Mouse (Mus musculus): ENCODE measurements at regions not wholly inside any gene's neighbourhood (a gene's known extent, or its start where the extent isn't known, plus 50 kb on each side); places are given as distances from the start of the nearest gene placed in this dataset.

- peak overlapping the region; percentile 1; the same call in 1 of the 2 replicates for H3K9ac ChIP-seq
- no peak overlapping the region for H3K27ac ChIP-seq
- H3K4me2 ChIP-seq, result no peak overlapping the region
- H3K36me3 ChIP-seq (ENCODE audit: poor library complexity, severe bottlenecking), result no peaks in the 10 kb centered on the region
- H3K4me1 ChIP-seq, result peaks cover 33% of the 10 kb centered on the region
- no peaks in the 10 kb centered on the region for H3K9me3 ChIP-seq (replicated peaks)
- ATAC-seq, result no peak
- H3K27me3 ChIP-seq, result no peaks in the 10 kb centered on the region
- no peak overlapping the region for H3K4me3 ChIP-seq
- WGBS, result 46% methylated on average over 20 of the region's 20 CpGs
Observed at GRCm38 (mm10) chr6:100155676-100156075, 131.6 kb downstream of the Rybp start.

DNA sequence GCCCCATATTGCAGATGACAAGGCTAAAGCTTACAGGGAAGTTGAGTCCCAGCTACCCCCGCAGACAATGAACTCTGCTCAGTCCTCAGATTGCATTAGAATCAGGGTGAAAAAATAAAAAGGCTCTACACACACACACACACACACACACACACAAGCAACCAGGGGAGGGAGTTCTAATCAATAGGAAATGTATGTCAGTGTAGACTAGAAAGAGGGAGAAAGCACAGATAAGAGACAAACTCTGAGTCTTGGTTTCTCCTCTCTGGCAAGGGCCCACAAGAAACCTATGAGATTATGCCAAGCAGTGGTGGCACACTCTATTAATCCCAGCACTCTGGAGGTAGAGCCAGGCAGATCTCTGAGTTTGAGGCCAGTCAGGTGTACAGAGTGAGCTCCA is 135.8 kb downstream of the Rybp start:
- Histone ChIP-seq H3K9ac (no peak overlapping the region), H3K4me3 (no peak overlapping the region), H3K36me3 (ENCODE audit: poor library complexity, severe bottlenecking) (no peaks in the 10 kb centered on the region), H3K9me3 (replicated peaks) (no peaks in the 10 kb centered on the region), H3K4me2 (no peak overlapping the region), H3K4me1 (peaks cover 37% of the 10 kb centered on the region), H3K27me3 (no peaks in the 10 kb centered on the region), H3K27ac (no peak overlapping the region)
- ATAC-seq, result no peak
- 96% methylated on average over 1 of the region's 1 CpGs for WGBS

DNA sequence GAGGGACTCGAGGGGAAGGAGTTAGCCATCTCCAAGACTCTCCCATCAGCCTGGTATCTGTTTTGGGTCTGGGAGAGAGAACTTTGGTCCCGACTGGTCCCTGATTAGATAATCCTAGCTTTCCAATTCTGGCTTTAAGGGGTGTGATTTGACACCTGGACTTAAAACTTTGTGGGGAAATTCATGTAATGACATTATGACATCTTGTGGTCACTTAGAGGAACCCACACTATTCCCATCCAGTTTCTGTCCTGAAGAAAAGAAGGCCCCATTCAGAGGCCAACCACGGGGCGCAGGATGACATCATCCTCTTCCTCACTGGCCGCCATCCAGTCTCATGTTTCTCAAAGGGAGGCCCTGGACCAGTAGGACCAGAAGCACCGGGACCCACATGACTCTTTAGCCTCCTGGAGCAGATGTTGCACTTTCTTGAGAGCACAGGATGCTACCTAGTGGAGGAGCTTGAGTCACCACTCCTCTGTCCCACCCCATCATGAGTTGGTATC is 136.5 kb downstream of the Rybp start:
- ATAC-seq, result no peak
- H3K9me3 ChIP-seq (replicated peaks), result no peaks in the 10 kb centered on the region
- H3K4me2 ChIP-seq, result no peak overlapping the region

GRCm38 (mm10) chr6:100149458-100149852 is 137.8 kb downstream of the Rybp start:
- no peaks in the 10 kb centered on the region for H3K9me3 ChIP-seq (replicated peaks)
- H3K4me3 ChIP-seq, result no peak overlapping the region
- H3K27ac ChIP-seq, result no peak overlapping the region
- H3K36me3 ChIP-seq (ENCODE audit: poor library complexity, severe bottlenecking), result no peaks in the 10 kb centered on the region
- H3K9ac ChIP-seq, result no peak overlapping the region
- no peak for ATAC-seq
- peaks cover 35% of the 10 kb centered on the region for H3K4me1 ChIP-seq
- H3K27me3 ChIP-seq, result peaks cover 3% of the 10 kb centered on the region; the same call in 1 of the 2 replicates
- 87% methylated on average over 5 of the region's 5 CpGs for WGBS
- H3K4me2 ChIP-seq, result no peak overlapping the region

More for the DNA sequence above, 136.5 kb downstream of the Rybp start:
- H3K4me1 ChIP-seq, result peaks cover 37% of the 10 kb centered on the region
- H3K27me3 ChIP-seq, result no peaks in the 10 kb centered on the region
- H3K9ac ChIP-seq, result no peak overlapping the region
- no peak overlapping the region for H3K4me3 ChIP-seq
- 60% methylated on average over 6 of the region's 6 CpGs for WGBS
- H3K36me3 ChIP-seq (ENCODE audit: poor library complexity, severe bottlenecking), result no peaks in the 10 kb centered on the region
- H3K27ac ChIP-seq, result no peak overlapping the region

DNA sequence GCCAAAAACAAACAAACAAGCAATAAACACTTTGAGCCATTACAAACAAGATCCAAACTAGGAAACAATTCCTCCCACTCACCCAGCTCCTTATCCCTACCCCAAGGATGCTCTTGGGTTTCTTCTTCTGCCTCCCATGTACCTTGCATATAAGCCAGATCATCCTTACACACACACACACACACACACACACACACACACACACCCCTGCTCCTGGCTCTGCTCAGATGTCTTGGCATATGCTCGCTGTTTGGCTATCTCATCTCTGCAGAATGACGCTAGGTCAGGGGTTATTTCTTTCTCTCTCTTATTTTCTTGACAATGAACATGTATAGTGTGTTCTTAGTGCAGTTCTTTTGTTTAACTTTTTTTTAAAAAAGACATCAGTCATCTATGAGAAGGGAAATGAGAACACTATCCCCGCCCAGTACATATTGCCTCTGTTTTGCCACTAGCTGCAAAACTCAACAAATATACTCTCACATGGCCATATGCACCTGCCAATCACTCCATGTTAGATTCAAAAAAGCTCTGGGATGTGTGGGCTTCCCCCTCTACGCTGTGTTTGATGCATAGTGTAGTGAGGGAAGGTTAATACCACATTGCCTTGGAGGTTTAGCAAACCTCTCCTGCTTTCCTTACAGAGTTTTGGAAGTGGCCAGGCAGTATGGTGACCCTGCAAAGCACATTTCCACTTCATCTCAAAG is 138.4 kb downstream of the Rybp start:
- peaks cover 3% of the 10 kb centered on the region; the same call in 1 of the 2 replicates for H3K27me3 ChIP-seq
- no peaks in the 10 kb centered on the region for H3K36me3 ChIP-seq (ENCODE audit: poor library complexity, severe bottlenecking)
- H3K4me1 ChIP-seq, result peaks cover 41% of the 10 kb centered on the region
- WGBS, result 75% methylated on average over 4 of the region's 4 CpGs
- H3K9me3 ChIP-seq (replicated peaks), result no peaks in the 10 kb centered on the region
- H3K4me3 ChIP-seq, result no peak overlapping the region
- H3K27ac ChIP-seq, result no peak overlapping the region
- no peak overlapping the region for H3K4me2 ChIP-seq
- no peak overlapping the region for H3K9ac ChIP-seq
- ATAC-seq, result peak; percentile 54; the same call in 1 of the 2 replicates

GRCm38 (mm10) chr6:100146360-100146935 is 140.8 kb downstream of the Rybp start:
- Histone ChIP-seq H3K4me3 (no peak overlapping the region), H3K27me3 (peaks cover 3% of the 10 kb centered on the region; the same call in 1 of the 2 replicates), H3K9me3 (replicated peaks) (no peaks in the 10 kb centered on the region), H3K27ac (no peak overlapping the region), H3K4me1 (peaks cover 49% of the 10 kb centered on the region), H3K36me3 (ENCODE audit: poor library complexity, severe bottlenecking) (no peaks in the 10 kb centered on the region), H3K4me2 (no peak overlapping the region), H3K9ac (no peak overlapping the region)
- WGBS, result 40% methylated on average over 5 of the region's 5 CpGs
- ATAC-seq, result peak; percentile 39; the same call in 1 of the 2 replicates

DNA sequence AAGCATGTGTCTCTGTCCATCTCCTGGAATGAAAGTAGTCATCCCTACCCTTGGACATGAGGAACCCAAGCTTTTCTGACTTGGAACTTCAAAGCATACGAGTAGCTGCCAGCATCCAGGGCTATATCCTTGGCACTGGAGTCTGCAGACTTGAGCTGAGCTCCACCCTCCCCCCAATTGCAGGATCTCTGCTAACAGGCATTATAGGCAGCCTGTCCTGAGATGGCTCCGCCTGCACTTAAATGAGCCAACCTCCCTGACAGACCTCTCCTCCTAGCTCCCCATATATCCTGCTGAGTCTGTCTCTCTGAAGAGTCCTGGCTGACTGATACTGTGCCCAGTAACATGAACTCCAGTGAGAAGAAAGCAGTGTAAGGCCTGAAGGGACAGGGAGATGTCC is 141.4 kb downstream of the Rybp start:
- no peak for ATAC-seq
- Histone ChIP-seq H3K27me3 (peaks cover 3% of the 10 kb centered on the region; the same call in 1 of the 2 replicates), H3K36me3 (ENCODE audit: poor library complexity, severe bottlenecking) (no peaks in the 10 kb centered on the region), H3K4me2 (no peak overlapping the region), H3K27ac (no peak overlapping the region), H3K9ac (no peak overlapping the region), H3K4me1 (peaks cover 48% of the 10 kb centered on the region), H3K9me3 (replicated peaks) (no peaks in the 10 kb centered on the region), H3K4me3 (no peak overlapping the region)
- 80% methylated on average over 2 of the region's 2 CpGs for WGBS

- peak overlapping the region; percentile 19; the same call in 1 of the 2 replicates for H3K27ac ChIP-seq
- 50% methylated on average over 4 of the region's 4 CpGs for WGBS
- H3K4me1 ChIP-seq, result peaks cover 49% of the 10 kb centered on the region
- H3K9ac ChIP-seq, result peak overlapping the region; percentile 41; the same call in 1 of the 2 replicates
- H3K9me3 ChIP-seq (replicated peaks), result no peaks in the 10 kb centered on the region
- no peaks in the 10 kb centered on the region for H3K36me3 ChIP-seq (ENCODE audit: poor library complexity, severe bottlenecking)
- no peak overlapping the region for H3K4me3 ChIP-seq
- H3K4me2 ChIP-seq, result no peak overlapping the region
- peaks cover 8% of the 10 kb centered on the region; the same call in 1 of the 2 replicates for H3K27me3 ChIP-seq
- 0 out of 2 replicates have a peak, but pooled peaks have one; percentile 2 for ATAC-seq
Observed at GRCm38 (mm10) chr6:100144544-100145287, 142.6 kb downstream of the Rybp start.

GRCm38 (mm10) chr6:100143586-100144301 is 143.5 kb downstream of the Rybp start:
- 2% methylated on average over 16 of the region's 16 CpGs for WGBS
- Histone ChIP-seq H3K36me3 (ENCODE audit: poor library complexity, severe bottlenecking) (no peaks in the 10 kb centered on the region), H3K4me3 (peak overlapping the region; percentile 16), H3K27ac (peak overlapping the region; percentile 31), H3K27me3 (peaks cover 9% of the 10 kb centered on the region; the same call in 1 of the 2 replicates), H3K4me1 (peaks cover 44% of the 10 kb centered on the region), H3K9ac (peak overlapping the region; percentile 41), H3K4me2 (peak overlapping the region; percentile 54), H3K9me3 (replicated peaks) (no peaks in the 10 kb centered on the region)
- ATAC-seq, result peak; percentile 46; the same call in 1 of the 2 replicates

- Histone ChIP-seq H3K4me1 (peaks cover 30% of the 10 kb centered on the region), H3K9ac (no peak overlapping the region), H3K27ac (no peak overlapping the region), H3K4me2 (no peak overlapping the region), H3K36me3 (ENCODE audit: poor library complexity, severe bottlenecking) (no peaks in the 10 kb centered on the region), H3K9me3 (replicated peaks) (no peaks in the 10 kb centered on the region), H3K27me3 (peaks cover 9% of the 10 kb centered on the region; the same call in 1 of the 2 replicates), H3K4me3 (no peak overlapping the region)
- ATAC-seq, result no peak
- WGBS, result 80% methylated on average over 5 of the region's 5 CpGs
Observed at GRCm38 (mm10) chr6:100141225-100141624, 146.1 kb downstream of the Rybp start.

- peaks cover 11% of the 10 kb centered on the region; the same call in 1 of the 2 replicates for H3K27me3 ChIP-seq
Observed at GRCm38 (mm10) chr6:100140581-100141114, 146.6 kb downstream of the Rybp start.

More at GRCm38 (mm10) chr6:100140581-100141114, 146.6 kb downstream of the Rybp start:
- no peaks in the 10 kb centered on the region for H3K36me3 ChIP-seq (ENCODE audit: poor library complexity, severe bottlenecking)
- H3K4me3 ChIP-seq, result no peak overlapping the region
- H3K9ac ChIP-seq, result no peak overlapping the region
- H3K4me1 ChIP-seq, result peaks cover 24% of the 10 kb centered on the region
- no peak overlapping the region for H3K4me2 ChIP-seq
- no peak for ATAC-seq
- WGBS, result 66% methylated on average over 6 of the region's 6 CpGs
- no peaks in the 10 kb centered on the region for H3K9me3 ChIP-seq (replicated peaks)
- H3K27ac ChIP-seq, result no peak overlapping the region
